Mouse (Mus musculus): ENCODE results near the gene Insig1. TPM values are rescaled to one million over a fixed set of nuclear protein-coding genes. Genes with fewer than 3 reads are reported as not detected.

Gene Insig1
- total and polyA plus RNA-seq, 2 experiments from 2014 or later, result 100.0 to 183 TPM

DNA sequence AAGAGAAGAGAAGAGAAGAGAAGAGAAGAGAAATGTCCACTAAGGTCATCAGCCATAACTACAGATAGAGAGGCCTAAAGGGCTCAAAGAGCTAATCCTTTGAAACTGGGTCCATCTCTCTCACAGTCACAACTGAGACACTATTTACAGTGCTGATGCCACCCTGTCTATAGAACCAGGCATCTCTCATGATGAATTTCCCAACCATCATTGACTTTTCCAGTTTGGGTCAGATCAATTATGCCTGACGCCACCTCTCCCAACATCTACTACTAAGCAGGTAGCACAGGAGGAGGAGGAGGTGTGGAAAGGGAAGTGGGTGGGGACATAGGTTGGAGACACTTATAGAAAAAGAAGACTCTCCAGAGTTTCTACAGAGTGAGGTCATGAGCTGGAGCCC lies 34.6 kb upstream of the Insig1 start:
- Histone ChIP-seq H3K9ac (replicated peaks; ENCODE audit: low read length) (no peak overlapping the region), H3K27me3 (ENCODE audit: insufficient read depth, low read length) (no peaks in the 10 kb centered on the region), H3K4me1 (ENCODE audit: insufficient read depth, low read length) (peaks cover 4% of the 10 kb centered on the region; the same call in 1 of the 2 replicates), H3K36me3 (ENCODE audit: insufficient read depth, low read length) (no peaks in the 10 kb centered on the region), H3K4me2 (ENCODE audit: low read depth, low read length) (no peak overlapping the region), H3K9me3 (ENCODE audit: low read length) (no peaks in the 10 kb centered on the region), H3K4me3 (ENCODE audit: low read length) (no peak overlapping the region), H3K27ac (no peak overlapping the region)
- ATAC-seq, result no peak
- 88% methylated on average over 1 of the region's 1 CpGs for WGBS
- TF ChIP-seq CTCF (IDR thresholded peaks at IDR 0.05; ENCODE audit: low read depth), result no peak
- DNase-seq (ENCODE audit: low spot score), result no peak

DNA sequence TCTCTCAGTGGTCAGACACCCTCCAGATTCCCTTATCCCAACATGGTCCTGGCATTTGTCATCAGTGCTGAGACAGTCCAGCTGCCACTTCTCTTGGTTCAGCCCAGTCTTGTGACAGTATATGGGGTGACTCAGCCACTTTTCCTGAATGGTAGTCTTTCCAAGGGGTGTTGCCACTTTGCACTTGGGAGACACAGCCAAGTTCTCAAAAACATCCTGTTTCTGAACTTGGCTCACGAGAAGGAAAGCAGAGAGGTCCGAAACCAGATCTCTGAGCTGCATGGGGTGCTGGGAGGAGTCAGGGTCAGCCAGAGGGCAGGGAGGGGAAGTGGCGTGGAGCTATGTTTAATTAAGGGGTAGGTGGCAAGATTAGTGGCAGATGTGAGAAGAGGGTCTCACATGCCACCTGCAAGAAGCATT lies 34.0 kb upstream of the Insig1 start:
- WGBS, result 32% methylated on average over 3 of the region's 3 CpGs
- Histone ChIP-seq H3K36me3 (ENCODE audit: insufficient read depth, low read length) (no peaks in the 10 kb centered on the region), H3K4me3 (ENCODE audit: low read length) (no peak overlapping the region), H3K27me3 (ENCODE audit: insufficient read depth, low read length) (no peaks in the 10 kb centered on the region), H3K9me3 (ENCODE audit: low read length) (no peaks in the 10 kb centered on the region), H3K27ac (no peak overlapping the region), H3K4me2 (ENCODE audit: low read depth, low read length) (no peak overlapping the region), H3K9ac (replicated peaks; ENCODE audit: low read length) (no peak overlapping the region), H3K4me1 (ENCODE audit: insufficient read depth, low read length) (peaks cover 4% of the 10 kb centered on the region; the same call in 1 of the 2 replicates)
- no peak for TF ChIP-seq CTCF (IDR thresholded peaks at IDR 0.05; ENCODE audit: low read depth)
- ATAC-seq (no peak), DNase-seq (ENCODE audit: low spot score) (no peak)

DNA sequence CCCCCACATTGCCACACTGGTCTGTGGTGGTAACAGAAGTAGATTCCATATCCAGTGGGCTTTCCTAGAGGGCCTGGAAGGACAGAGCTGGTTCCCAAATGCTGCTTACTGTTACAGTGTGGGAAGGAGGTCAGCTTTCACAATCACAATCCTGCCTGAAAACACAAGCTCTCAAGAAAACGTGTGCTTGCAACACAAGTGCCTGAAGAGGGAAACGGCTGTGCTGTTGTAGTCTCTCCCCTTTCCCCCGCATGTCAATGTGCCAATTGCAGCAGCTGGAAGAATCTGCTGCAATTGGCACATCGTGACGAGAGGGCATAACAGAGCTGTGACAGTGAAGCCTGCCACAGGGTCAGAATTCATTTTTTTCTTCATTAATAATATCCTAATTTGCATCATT lies 33.5 kb upstream of the Insig1 start:
- H3K27me3 ChIP-seq (ENCODE audit: insufficient read depth, low read length), result no peaks in the 10 kb centered on the region
- H3K4me3 ChIP-seq (ENCODE audit: low read length), result no peak overlapping the region
- no peak for TF ChIP-seq CTCF (IDR thresholded peaks at IDR 0.05; ENCODE audit: low read depth)
- H3K4me1 ChIP-seq (ENCODE audit: insufficient read depth, low read length), result peaks cover 4% of the 10 kb centered on the region; the same call in 1 of the 2 replicates
- H3K9ac ChIP-seq (replicated peaks; ENCODE audit: low read length), result no peak overlapping the region
- no peaks in the 10 kb centered on the region for H3K9me3 ChIP-seq (ENCODE audit: low read length)
- H3K27ac ChIP-seq, result no peak overlapping the region
- peak; percentile 27 for DNase-seq (ENCODE audit: low spot score)
- H3K4me2 ChIP-seq (ENCODE audit: low read depth, low read length), result no peak overlapping the region
- WGBS, result 25% methylated on average over 5 of the region's 5 CpGs
- no peak for ATAC-seq
- H3K36me3 ChIP-seq (ENCODE audit: insufficient read depth, low read length), result no peaks in the 10 kb centered on the region

DNA sequence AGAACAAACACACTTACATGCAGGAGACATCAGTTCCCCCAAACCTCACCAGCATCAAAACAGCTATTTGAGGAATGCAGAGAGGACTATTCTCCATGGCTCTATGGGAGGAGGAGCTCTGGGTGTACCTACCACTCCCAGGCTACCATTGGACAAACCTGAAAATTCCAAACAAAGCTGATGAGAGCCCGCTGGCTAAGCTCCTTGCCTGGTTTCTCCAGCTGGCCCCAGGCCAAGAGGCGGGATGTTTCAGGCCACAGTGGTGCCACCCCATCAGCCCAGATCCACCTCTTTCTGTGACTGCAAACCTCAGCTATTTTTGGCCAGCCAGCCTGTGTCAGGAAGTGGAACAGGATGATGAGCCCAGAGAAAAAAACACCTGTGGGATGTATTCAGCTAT lies 33.0 kb upstream of the Insig1 start:
- H3K9ac ChIP-seq (replicated peaks; ENCODE audit: low read length), result no peak overlapping the region
- 29% methylated on average over 2 of the region's 2 CpGs for WGBS
- no peaks in the 10 kb centered on the region for H3K36me3 ChIP-seq (ENCODE audit: insufficient read depth, low read length)
- H3K9me3 ChIP-seq (ENCODE audit: low read length), result no peaks in the 10 kb centered on the region
- 0 out of 2 replicates have a peak, but pooled peaks have one; percentile 43 for ATAC-seq
- no peaks in the 10 kb centered on the region for H3K27me3 ChIP-seq (ENCODE audit: insufficient read depth, low read length)
- H3K27ac ChIP-seq, result no peak overlapping the region
- peak; percentile 41 for DNase-seq (ENCODE audit: low spot score)
- peaks cover 4% of the 10 kb centered on the region; the same call in 1 of the 2 replicates for H3K4me1 ChIP-seq (ENCODE audit: insufficient read depth, low read length)
- TF ChIP-seq CTCF (IDR thresholded peaks at IDR 0.05; ENCODE audit: low read depth), result no peak
- no peak overlapping the region for H3K4me2 ChIP-seq (ENCODE audit: low read depth, low read length)
- H3K4me3 ChIP-seq (ENCODE audit: low read length), result no peak overlapping the region

DNA sequence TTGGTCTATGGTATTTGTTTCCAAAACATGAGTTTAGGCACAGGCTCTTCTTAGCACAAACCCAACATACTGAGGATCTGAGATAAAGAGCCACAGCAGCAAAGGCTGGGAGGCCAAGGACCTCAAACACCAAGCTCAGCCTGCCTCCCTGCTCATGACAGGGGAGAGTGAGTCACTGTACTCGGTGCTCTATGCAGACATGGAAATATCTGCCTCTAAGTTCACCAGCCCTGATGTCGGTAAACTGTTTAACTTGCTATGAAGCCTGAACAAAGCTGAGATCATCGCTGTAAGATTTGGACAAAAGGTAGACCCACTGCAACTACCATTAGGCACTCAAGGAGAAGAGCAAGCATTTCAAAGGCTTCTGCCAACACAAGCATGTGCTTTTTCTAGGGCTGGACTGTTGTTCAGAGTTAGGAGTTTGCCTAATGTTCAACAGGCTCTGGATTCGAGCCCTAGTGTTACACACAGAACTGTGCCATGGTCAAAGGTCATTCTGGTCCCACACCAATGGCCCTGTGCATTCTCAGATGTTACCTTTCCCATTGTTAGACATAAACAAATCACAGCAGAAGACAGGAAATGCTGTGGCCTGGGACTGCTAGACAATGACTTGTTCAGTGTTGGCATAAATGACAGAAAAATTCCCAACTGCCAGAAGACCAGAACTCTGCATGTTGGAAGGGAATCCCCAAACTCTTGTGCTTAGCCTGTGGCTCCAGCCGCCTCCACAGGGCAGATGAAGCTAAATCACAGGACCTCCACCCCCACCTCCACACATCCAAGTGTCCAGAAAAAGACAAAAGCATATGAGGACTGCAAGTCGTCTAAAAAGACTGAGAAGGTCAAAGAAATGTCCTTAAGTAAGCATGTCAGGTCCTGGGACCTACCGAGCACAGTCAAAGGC lies 31.2 kb upstream of the Insig1 start:
- H3K4me2 ChIP-seq (ENCODE audit: low read depth, low read length), result no peak overlapping the region
- H3K36me3 ChIP-seq (ENCODE audit: insufficient read depth, low read length), result no peaks in the 10 kb centered on the region
- no peaks in the 10 kb centered on the region for H3K9me3 ChIP-seq (ENCODE audit: low read length)
- DNase-seq (ENCODE audit: low spot score), result no peak
- 74% methylated on average over 7 of the region's 7 CpGs for WGBS
- H3K9ac ChIP-seq (replicated peaks; ENCODE audit: low read length), result no peak overlapping the region
- no peaks in the 10 kb centered on the region for H3K27me3 ChIP-seq (ENCODE audit: insufficient read depth, low read length)
- TF ChIP-seq CTCF (IDR thresholded peaks at IDR 0.05; ENCODE audit: low read depth), result no peak
- H3K4me3 ChIP-seq (ENCODE audit: low read length), result no peak overlapping the region
- no peak overlapping the region for H3K27ac ChIP-seq
- no peak for ATAC-seq
- H3K4me1 ChIP-seq (ENCODE audit: insufficient read depth, low read length), result peaks cover 4% of the 10 kb centered on the region; the same call in 1 of the 2 replicates

DNA sequence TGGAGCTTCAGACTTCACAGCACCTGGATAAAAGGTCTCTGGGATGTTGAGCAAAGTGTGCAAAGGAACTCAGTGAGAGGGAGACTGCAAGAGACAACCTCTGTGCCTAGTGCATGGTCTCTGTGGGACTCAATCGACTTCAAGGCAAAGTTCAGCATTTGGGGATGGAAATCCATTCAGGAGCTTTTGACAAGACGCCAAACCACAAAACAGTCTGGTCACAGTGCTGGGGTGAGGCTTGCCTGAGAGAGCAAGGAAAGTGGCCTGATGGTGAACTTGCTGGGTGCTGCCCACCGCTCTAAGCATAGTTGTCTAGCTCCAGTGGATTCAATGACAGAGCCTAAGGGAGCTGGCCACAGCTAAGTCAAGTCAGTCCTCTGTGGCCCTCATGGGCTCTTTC lies 30.4 kb upstream of the Insig1 start:
- no peaks in the 10 kb centered on the region for H3K36me3 ChIP-seq (ENCODE audit: insufficient read depth, low read length)
- ATAC-seq (no peak), DNase-seq (ENCODE audit: low spot score) (no peak)
- H3K27me3 ChIP-seq (ENCODE audit: insufficient read depth, low read length), result no peaks in the 10 kb centered on the region
- 79% methylated on average over 3 of the region's 3 CpGs for WGBS
- no peaks in the 10 kb centered on the region for H3K9me3 ChIP-seq (ENCODE audit: low read length)
- peaks cover 4% of the 10 kb centered on the region; the same call in 1 of the 2 replicates for H3K4me1 ChIP-seq (ENCODE audit: insufficient read depth, low read length)
- no peak overlapping the region for H3K4me2 ChIP-seq (ENCODE audit: low read depth, low read length)
- TF ChIP-seq CTCF (IDR thresholded peaks at IDR 0.05; ENCODE audit: low read depth), result no peak
- no peak overlapping the region for H3K9ac ChIP-seq (replicated peaks; ENCODE audit: low read length)
- no peak overlapping the region for H3K4me3 ChIP-seq (ENCODE audit: low read length)
- no peak overlapping the region for H3K27ac ChIP-seq

DNA sequence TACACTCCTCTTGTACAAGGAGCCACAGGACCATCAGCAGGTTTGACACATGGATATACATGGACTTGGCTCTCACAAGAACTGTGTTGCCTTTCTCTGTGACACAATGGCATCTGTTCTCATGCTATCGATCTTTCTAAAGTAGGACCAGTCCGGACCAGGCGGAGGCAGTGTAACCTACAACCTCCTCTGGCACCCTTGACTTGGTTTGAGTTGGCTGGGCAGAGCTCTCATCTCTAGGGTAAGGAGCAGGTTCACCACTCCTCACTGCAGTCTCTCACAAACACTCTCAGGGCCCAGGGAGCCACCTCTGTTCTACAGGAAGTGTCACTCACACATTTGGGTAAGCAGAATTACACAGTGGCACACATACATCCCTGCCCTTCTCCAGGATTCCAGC lies 29.1 kb upstream of the Insig1 start:
- ATAC-seq (no peak), DNase-seq (ENCODE audit: low spot score) (no peak)
- Histone ChIP-seq H3K27me3 (ENCODE audit: insufficient read depth, low read length) (no peaks in the 10 kb centered on the region), H3K27ac (no peak overlapping the region), H3K36me3 (ENCODE audit: insufficient read depth, low read length) (no peaks in the 10 kb centered on the region), H3K4me3 (ENCODE audit: low read length) (no peak overlapping the region), H3K4me1 (ENCODE audit: insufficient read depth, low read length) (peaks cover 4% of the 10 kb centered on the region; the same call in 1 of the 2 replicates), H3K9me3 (ENCODE audit: low read length) (no peaks in the 10 kb centered on the region), H3K9ac (replicated peaks; ENCODE audit: low read length) (no peak overlapping the region), H3K4me2 (ENCODE audit: low read depth, low read length) (no peak overlapping the region)
- WGBS, result 90% methylated on average over 3 of the region's 3 CpGs
- TF ChIP-seq CTCF (IDR thresholded peaks at IDR 0.05; ENCODE audit: low read depth), result no peak
